Mouse (Mus musculus): ENCODE measurements around the gene Lcn9.
A peak's percentile ranks its signal among the peaks of the same experiment; 100 is the strongest.
"Not testable (repeated sequence)": the region's sequence is repeated elsewhere in the genome, so short reads cannot be mapped to it uniquely, and the experiment has no call there.

The Lcn9 gene

DNA sequence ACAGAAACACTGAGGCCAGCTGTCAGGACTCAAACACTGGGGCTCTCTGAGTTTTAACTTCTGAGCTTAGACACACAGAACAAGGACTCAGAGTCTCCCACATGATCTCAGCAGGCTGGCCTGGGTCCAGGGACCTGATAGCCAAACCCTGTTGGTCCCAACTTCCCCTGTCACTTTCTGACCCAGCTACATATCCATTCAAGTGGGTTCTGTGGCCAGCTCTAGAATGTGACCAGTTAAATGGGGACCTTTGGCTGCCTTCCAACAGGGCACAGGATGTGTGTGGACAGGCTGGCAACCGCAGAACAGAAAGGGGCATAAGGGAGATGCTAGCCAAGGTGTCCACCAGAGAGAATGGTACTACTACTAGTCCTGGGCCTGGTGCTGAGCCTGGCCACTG is at the start of gene Lcn9:
TSS of gene Lcn9 (plus strand) at position 348 of the 400 bp plus-strand sequence.
- DNase-seq = peak; percentile 77

DNA sequence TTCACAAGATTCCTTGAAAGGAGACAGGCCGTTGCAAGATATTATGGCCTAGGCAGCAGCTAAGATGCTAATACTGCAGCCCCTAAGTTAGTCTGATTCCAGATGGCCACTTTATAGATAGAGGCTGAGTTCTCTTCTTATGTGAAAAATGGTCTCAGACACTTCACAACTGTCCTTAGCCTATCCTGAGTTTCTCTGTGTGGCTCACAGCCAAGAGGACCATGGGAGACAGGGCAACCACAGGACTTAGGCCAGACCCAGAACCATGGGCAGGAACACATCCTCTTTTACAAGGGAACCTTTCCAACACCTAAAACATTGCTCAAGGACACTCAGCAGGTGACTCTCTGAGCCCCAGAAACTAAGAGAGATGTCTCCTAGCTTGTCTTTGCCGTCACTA is 49.4 kb upstream of the Lcn9 start:
- no peak for DNase-seq

DNA sequence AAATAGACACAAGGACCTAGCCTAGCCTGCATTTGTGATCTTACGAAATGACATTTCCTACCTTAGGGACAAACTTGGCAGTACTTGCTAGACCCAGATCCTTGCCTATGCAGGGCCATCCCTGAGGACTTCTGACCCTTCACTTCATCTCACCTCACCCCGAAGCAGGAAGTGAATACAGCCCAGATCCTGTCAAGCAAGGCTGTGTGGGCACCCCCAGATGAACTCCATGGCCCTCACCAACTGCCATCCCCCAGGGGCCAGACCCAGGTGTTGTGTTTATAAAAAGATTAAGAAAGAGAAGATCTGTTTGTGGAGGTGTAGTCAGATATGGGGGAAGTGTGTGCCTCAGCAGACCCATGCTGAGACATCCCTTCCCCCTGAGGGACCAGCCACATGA is 48.3 kb upstream of the Lcn9 start:
- DNase-seq = no peak

DNA sequence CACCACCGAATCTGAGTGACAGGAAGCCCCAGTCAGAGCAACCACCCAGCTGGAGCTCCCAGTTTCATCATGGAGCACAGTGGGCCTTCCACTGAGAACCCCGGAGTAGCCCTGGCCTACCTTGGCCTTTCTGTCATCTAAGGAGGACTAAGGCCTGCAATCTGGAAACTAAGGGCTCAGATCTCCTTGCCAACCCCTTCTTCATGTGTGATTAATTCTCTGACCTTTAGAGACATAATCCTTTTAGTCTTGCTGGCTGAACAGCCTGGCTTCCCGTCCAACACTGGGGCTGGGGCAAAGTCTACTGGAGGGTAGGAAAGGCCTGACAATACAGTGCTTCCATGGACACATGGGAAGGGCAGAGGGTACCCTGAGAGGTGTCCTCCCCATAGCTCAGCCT is 47.0 kb upstream of the Lcn9 start:
- no peak for DNase-seq

DNA sequence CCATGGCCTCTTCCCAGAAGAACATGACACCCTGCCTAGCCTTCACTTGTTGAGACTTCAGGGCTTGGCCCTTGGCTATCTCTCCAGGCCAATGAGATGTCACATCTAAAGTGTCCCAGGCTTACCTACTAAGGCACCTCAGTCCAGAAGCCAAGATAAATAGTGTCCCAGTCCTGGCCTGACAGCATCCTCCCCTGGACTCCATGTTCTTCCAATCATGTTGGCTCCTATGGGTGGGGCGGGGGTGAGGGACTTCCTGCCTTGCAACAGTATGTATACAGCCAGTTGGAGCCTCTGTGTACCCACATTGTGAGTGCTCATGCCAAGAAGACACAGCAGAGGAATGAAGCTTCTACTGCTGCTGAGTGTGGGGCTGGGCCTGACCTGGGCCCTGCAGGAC is 46.2 kb upstream of the Lcn9 start, which contains the start of gene Lcn11:
TSS of gene Lcn11 (plus strand) at position 301 of the 400 bp plus-strand sequence.
- DNase-seq = no peak

DNA sequence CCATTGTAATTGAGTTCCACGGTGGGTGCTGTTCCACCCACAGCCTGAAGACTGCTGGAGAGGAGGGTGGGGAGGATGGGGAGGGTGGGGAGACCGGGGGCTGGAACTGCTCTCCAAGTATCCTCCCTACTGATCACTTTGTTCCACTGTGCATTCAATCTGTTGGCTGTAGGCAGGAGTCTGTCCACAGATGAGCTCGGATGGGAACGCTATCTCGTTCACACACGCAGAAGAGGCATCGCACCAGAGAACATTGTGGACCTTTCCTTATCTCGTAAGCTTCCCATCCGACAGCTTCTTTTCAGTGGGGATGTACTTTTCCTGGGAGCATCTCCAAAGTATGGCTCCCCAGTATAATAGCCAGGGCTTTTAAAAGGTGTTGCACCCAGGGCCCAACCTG is 43.9 kb upstream of the Lcn9 start:
- DNase-seq = no peak

DNA sequence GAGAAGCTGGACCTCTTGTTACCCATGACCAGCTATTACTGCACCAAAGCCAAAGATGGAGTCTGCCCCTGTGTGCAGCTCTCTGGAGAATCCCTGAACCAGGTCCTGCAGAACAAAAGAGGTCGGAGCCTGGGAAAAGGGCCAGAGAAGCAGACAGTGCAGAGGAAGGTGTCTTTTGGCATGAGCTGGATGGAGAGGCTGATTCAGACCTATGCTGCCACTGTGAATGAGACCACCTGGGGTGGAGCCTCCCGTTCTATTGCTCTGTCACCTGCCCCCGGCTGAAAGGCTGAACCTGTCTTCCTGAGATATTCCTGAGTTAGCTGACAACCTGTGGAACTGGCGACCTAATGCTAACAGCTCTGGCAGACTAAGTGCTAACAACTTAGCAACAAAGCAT is 42.0 kb upstream of the Lcn9 start:
- DNase-seq = no peak

DNA sequence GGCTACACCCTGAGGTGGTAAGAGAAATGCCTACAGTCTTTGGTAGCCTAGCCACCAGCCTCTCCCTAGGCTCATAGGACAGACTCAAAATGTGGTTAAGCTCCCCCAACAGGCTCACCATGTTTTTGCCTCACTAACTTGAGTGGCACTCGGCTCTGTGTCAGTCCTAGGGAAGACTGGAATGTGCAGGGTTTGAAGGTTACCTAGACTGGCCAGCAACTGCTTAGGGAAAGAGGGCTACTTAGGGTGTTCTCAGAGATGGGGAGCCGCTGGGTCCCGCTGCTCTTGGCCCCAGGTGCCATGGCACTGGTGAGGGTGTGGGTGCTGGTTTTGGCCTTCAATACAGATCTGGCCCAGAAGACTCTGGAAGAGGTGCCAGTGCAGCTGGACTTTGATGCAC is 41.0 kb upstream of the Lcn9 start, which contains the start of gene Gm13539:
TSS of gene Gm13539 (plus strand) at position 301 of the 400 bp plus-strand sequence.
- no peak for DNase-seq

DNA sequence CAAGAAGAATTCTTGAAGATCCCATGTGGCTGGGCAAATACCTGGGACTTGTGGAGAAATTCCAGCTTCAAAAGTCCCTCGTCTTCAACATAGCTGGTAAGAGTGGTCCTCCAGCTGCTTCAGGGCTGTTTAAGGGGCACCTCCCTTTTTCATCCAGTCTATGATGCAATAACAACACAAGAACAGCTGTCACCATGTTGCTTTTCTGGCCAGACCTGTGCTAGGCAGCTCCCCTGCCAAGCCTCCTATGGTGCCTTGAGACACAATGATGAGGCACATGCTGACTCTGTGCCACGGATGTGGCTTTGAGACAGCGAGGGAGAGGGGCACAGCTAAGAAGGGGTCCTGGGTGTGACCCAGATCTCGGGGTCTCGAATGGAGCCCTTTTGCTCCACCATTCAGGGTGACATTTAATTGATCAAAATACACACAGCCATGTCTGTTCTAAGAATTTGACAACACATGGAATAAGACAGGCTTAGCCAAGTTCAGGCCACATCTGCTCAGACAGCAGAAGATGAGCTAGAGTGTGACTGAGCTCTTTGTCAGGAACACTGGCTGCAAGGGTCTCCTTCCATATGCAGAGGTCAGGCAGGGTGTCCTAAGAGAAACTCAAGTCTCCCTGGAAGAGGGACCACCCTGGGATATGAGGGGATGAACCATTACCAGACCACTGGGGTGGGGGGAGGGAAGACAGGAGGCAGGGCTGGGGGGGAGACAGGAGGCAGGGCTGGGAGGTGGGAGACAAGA is 37.2 kb upstream of the Lcn9 start:
- DNase-seq = no peak

DNA sequence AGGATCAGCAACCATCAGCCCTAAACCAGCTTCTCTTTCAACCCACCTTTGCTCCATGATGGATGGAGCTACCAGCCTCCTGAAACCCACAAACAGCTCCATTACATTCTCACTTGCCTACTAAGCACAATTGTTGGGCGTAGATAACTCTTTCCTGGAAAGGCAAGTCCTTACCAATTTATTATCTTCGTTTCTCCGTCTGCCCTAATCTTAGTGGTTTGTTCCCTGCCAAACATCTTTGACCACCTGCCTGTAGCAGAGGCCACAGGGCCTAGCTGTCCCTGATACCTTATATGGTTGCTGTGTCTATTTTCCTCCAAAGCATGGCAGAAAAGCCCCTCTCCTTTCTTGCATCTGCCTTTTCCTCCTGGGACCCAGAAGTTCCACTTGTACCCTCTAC is 33.9 kb upstream of the Lcn9 start:
- no peak for DNase-seq

DNA sequence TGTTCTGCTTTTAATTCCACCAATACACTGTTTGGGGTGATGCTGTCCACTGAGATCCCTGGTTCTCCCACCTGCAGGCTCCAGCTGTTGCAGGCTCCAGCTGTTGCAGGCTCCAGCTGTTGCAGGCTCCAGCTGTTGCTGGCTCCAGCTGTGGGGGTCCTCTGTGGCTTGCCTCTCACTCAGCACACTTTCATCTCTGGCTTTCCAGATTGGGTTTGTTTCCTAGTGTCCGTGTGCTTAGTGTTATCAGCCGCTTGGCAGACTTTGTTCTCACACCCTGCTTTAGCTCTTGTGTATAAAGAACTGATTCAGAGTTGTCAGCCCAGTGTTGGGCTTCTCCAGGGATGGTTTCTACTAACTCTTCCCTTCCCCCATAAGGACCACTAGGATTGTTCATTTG is 25.3 kb upstream of the Lcn9 start:
- DNase-seq = peak; percentile 4

DNA sequence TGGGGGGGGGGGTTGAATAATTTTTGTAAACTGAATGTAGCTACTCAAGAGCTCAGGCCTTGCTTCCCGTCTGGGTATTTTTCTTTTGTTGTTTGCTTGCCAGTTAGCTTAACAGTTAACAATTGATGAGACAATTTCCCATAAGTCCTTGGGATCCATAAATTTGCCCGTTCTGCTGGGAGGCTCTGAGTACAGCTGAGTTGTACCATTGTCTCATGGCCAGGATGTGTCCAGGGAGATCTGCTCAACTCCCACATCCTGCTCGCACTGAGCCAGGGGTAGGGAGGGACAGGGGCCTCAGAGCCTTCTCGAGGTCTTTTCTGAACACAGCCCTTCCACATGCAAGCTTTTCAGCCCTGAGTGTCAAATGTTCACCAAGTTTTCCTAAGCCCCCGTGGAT is 24.9 kb upstream of the Lcn9 start:
- DNase-seq = peak; percentile 23

DNA sequence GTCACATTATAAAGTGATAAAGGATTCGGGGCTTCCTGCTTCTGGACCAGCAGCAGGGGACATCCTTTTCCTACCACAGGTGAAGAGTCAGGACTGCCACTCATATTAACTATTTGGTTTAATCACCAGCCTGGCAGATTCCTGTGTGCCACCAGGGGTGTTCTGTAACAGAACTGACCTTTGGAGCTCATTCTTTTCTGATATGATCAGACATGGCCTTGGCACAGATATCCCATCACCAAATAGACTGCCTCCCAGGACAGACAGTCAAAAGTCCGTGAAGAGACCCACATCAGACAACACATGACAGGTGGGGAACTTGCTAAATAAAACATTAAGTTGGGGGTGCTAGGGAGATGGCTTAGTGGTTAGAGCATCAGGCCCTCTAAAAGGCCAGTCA is 11.2 kb upstream of the Lcn9 start:
- DNase-seq = no peak

DNA sequence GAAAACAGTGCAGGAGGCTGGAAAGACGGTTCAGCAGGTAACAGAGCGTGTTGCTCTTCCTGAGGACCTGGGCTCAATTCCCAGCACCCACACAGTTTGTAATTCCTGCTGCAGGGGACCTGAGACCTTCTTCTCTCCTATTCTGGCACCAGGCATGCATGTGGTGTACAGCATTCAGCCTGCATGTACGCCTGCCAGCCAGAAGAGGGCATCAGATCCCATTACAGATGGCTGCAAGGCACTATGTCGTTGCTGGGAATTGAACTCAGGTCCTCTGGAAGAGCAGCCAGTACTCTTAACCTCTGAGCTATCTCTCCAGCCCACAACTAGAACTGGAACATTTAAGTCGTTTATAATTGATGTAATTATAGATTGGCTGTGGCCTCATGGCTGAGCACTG is 9.6 kb upstream of the Lcn9 start:
- DNase-seq = no peak

DNA sequence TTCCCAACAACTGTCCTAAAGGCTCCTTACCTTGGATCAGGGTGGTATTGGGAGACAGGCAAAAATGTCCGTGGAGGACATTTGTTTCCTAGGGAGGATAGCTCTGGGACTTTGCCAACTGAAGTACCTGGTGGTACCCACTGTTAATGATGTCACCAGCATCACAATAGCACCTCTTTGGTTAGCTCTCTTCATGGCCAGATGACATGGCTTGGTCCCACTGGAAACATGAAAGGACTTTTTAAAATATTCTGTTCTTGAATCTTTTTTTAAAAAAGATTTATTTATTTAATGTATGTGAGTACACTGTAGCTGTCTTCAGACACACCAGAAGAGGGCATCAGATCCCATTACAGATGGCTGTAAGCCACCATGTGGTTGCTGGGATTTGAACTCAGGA is 7.2 kb upstream of the Lcn9 start, which contains the start of gene Glt6d1:
TSS of gene Glt6d1 (minus strand) at position 101 of the 400 bp plus-strand sequence.
- DNase-seq = not testable (repeated sequence)

DNA sequence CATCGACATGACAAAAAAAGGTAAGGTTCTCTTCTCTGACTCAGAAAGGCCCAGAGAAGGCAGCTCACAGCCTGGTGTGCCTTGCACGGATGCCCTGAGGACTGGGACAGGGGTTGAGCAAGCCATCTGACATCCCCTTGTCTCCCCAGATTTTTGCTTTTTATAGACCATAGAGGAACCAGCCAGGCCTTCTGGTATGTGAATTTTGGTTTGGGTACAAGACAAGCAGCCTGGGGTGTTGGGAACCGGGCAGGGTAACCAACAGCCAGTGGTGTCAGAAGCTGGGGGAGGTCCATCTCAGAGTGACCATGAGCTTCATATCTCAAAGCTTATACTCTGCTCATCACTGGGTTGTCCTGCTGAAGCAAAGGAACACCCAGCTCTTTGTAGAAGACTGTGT is 1.8 kb downstream of the Lcn9 start:
- no peak for DNase-seq

DNA sequence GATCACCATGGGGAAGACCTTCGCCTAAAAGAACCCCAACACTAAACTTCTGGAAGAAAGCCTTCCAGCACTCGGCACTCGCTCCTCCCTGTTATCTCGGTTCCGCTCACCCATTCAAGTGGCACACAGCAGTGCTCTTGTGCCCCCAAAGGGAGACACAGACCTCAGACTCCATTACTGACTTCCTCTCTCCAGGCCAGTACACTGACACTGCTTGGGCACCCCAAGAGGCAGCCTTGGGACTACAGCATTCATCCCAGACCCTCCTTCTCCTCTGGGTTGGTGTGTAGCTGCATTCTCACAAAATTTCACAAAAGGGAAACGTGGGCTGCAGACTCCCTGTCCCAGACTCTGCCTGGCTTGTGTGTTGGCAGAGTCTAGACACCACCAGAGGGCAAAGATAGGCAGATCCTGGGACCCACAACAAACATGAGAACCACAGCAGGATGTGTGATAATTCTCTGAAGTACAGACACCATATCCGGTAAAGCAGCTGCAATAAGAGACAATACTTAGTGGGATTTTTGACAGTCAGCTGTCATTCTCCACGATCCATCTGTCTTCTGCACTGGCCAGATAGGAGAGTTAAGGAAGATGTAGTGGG is 5.5 kb downstream of the Lcn9 start:
- no peak for DNase-seq

DNA sequence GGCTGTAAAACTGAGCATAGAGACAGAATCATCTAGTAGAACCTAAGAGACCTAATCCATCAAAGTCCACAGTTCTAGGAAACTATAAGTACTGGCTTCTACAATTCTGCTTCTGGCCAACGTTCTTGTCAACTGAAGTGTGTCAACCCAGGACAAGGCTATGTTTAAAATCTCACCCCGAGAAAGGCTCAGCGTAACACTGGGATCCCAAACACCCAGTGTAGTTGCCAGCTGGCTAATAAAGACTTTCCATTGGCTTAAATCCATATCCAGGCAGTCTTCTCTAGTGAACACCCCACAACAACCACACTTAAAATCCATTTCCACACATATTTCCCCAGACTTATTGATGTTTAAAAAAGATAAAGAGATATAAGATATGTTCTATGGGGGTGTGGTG is 7.8 kb downstream of the Lcn9 start:
- no peak for DNase-seq

DNA sequence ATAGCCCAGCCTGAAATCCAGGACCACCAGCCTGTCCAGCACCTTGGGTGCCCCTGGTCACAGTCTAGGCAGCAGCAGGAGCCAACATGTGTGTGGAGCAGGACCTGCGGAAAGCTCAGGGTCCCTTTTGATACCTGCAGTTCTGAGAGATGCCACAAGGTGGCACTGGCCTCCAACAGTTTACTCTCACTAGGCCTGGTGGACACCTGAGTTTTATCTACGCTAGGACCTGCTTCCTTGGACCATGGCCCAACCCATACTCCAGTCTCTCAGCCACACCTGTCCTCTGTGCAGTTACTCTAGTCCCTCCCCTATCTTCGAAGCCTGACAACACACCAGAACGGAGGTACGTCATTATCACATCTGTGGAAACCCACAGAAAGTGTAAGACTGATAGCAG is 13.3 kb downstream of the Lcn9 start:
- peak; percentile 51 for DNase-seq

DNA sequence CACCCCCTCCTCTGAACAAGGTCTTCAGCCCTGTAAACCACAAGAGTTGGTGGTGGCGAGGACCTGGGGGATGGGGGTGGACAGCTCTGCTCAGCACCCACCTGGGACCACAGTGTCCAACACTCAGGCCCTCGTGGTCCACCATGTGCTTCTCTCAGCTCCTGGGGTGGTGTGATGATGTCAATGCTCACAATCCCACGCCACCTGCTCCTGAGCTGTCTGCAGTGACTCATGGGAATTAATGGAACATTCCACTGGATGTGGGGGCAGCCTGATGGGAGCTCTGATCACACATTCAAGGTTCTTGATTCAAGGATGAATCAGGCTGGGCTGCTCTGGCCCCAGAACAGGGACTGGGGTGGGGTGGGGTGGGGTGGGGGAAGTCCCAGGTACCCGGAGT is 19.2 kb downstream of the Lcn9 start:
- peak; percentile 31 for DNase-seq

DNA sequence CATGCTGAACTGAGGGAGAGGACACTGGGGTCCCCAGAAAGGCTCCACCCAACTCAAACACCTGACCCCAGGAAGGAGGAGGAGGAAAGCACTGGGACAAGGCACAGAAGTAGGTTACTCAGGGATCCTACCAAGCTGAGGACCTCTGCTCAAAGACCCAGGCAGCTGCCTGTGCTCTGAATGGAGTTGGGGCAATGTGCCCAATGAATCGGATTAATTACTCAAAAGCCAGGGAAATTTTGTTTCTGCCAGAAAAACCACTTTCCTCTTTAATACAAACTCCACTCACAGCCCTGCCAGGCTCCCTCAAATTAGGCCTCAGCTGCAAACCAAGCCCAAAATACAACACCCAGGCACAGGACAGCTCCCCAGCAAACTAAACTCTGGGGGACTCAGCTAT is 19.8 kb downstream of the Lcn9 start:
- peak; percentile 34 for DNase-seq

DNA sequence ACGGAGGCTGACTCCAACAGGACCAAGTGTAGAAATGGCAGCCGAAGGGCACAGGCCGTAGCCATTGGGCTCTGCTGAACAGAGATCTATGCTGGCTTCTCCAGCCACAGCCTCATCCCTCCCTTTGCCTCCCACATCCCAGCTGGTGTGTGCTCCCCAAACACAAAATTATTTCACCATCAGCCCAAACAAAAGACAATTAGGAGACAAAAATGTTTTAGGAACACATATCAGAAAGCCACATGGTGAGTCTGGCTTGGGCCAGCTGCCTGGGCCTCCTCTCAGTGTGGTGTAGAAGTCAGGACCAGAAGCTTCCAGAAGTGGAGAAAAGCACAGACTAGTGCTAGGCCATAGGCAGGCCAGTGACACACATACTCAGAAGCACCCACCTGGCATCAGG is 21.1 kb downstream of the Lcn9 start:
- peak; percentile 65 for DNase-seq

DNA sequence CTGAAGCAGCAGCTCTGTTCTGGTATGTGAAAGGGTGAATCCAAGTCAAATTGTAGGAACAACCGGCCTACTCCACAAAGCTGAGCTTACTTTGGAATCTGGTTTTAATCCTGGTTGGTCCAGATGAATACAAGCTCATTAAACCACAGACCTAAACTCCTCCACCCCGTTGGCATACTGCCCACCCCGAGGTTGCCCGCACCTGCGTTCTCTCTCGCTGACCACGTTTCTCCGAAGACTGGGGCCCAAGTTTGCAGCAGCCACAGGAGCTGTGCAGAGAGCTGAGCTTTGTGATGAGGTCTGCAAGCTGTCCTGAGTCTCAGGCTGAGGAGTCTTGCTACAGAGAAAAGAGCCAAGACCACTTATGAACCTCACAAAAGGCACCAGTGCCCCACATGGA is 23.6 kb downstream of the Lcn9 start:
- no peak for DNase-seq

DNA sequence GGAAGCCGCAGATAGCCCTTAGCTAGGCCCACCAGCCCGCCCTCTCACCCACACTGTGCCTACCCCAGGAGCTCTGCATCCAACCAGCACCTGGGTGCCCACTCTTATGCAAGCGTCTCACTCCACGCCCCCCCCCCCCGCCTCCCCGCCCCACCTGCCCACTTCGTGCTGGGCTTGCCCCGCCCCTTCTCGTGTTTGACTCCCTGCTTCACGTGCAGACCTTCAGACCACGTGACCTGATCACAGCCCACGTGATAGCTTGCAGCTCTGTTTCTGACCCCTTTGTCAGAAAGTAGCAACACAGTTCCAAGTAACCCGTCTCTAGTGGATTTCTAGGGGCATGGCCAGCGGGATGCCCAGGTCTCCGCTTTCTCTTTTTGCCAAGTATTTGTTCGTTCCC is 24.3 kb downstream of the Lcn9 start, which contains the start of gene Sohlh1:
TSS of gene Sohlh1 (minus strand) at position 23 of the 400 bp plus-strand sequence.
- DNase-seq = no peak

DNA sequence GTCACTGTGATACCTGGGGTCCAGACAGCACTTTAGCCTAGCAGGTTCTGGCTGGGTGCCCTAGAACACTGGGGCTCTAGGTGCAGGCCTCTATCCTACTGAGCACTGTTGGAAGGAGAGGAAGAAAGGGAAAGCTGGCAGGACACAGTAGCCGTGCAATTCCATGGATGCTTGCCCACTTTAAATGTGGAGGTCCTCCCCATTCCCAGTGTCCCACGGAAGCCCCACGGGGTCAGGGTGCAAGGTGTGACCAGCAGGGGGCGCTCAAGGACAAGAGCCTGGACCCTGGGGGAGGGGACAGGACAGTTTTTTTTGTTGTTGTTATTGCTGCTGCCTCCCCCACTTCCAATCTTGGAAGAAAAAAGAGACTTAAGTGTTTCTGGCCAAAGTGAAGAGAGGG is 27.4 kb downstream of the Lcn9 start:
- no peak for DNase-seq
